Mouse (Mus musculus) layer of hippocampus, adult 11-12 months (tissue): ENCODE data around the gene Tex37.
A peak's percentile ranks its signal among the peaks of the same experiment; 100 is the strongest.

ENCODE experiments used
- DNase-seq: peaks from one replicate; pipeline ENCODE4 v3.0.0; 2022; ENCODE audit warnings: low spot score

Tex37 gene

GRCm38 (mm10) chr6:70880714-70881304, 37.9 kb downstream of the Tex37 start:
- DNase-seq, result peak; percentile 88

- DNase-seq, result no peak
Observed at GRCm38 (mm10) chr6:70875017-70875416, 43.7 kb downstream of the Tex37 start.

GRCm38 (mm10) chr6:70874035-70874775, 44.5 kb downstream of the Tex37 start:
- no peak for DNase-seq

- no peak for DNase-seq
Observed at GRCm38 (mm10) chr6:70872570-70872969, 46.2 kb downstream of the Tex37 start.

GRCm38 (mm10) chr6:70872128-70872527, 46.6 kb downstream of the Tex37 start:
- peak; percentile 49 for DNase-seq

- no peak for DNase-seq
Observed at GRCm38 (mm10) chr6:70871511-70871980, 47.2 kb downstream of the Tex37 start.

- no peak for DNase-seq
Observed at GRCm38 (mm10) chr6:70867297-70867696, 51.4 kb downstream of the Tex37 start.

GRCm38 (mm10) chr6:70866761-70867160, 52.0 kb downstream of the Tex37 start:
- no peak for DNase-seq

- no peak for DNase-seq
Observed at GRCm38 (mm10) chr6:70864285-70864684, 54.4 kb downstream of the Tex37 start.
